Mouse (Mus musculus) MN1 (cell line): Measurements from ENCODE around the gene Scap.
"Not testable (repeated sequence)": the region's sequence is repeated elsewhere in the genome, so short reads cannot be mapped to it uniquely, and the experiment has no call there.

Experiments used
- DNase-seq: peaks from one replicate; pipeline ENCODE4 v3.0.0-alpha.2; 2016; ENCODE audit warnings: low spot score

Gene Scap

DNA sequence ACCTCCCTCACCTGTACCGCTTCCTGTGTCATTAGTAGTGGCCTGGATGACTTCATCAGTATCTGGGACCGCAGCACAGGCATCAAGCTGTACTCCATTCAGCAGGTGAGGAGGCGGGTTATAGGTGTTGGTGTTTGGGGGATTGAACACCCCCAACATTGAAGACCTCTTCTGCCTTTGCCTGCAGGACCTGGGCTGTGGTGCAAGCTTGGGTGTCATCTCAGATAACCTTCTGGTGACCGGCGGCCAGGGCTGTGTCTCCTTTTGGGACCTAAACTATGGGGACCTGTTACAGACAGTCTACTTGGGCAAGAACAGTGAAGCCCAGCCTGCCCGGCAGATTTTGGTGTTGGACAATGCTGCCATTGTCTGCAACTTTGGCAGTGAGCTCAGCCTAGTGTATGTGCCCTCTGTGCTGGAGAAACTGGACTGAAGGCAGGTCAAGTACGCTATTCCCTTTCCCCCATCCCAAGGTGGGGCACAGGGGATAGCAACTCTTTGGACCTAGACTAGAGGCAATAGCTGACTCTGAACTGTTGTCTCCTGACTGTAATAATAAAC, 51.4 kb downstream of the Scap start:
- no peak for DNase-seq

DNA sequence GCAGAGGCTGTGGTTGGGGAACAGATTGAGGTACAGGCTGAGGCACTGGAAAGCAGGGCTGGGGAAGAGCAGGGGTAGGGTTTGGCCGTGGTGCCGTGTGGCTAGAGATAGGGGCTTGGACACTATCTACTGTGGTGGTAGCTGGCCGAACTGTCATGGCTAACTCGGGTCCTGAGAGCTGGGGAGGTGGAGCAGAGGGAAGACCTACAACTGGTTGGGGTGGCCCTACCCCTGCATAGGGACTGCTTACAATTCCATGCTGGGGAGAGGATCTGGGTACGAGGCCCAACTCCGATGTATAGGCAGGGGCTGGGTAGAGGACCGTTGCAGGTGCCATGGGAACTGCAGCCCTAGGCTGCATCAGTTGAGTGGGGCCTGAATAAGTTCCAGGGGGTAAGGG, 54.9 kb downstream of the Scap start:
- no peak for DNase-seq

DNA sequence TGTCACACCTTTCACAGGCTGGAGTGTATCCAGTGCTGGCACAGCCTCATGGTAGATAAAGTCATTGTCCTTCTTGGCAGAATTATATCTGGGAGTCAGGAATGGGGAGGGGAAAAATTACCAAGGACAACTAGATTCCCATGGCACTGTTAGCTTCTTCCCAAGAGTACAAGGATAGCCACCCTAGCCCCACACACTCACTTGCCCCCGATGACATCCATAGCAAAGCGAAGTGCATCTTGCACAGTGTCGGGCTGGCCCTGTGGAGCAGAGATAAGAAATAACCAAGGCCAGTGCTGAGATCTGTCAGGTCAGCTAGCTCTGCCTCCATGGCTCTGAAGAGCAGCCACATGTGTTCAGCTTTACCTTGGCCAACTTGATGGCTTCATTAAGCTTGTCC, 57.8 kb downstream of the Scap start:
- DNase-seq: no peak

DNA sequence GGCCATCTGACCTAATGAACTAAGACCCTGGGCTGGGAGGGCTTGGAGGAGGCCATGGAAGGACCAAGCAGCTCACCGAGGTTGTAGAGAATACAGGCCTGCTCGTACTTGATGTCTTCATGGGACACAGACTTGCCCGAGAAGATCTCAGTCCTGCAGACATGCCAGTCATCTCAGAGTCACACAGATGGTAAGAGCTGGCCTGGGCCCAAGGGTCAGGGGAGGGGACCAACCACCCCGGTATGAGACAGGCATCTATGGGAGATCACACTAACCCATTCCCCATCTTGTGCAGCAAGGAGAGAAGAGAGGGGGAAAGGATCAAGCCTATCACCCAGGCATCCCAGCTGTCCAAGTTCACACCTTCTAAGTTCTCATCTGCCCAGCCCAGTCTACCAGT, 60.2 kb downstream of the Scap start:
- no peak for DNase-seq

DNA sequence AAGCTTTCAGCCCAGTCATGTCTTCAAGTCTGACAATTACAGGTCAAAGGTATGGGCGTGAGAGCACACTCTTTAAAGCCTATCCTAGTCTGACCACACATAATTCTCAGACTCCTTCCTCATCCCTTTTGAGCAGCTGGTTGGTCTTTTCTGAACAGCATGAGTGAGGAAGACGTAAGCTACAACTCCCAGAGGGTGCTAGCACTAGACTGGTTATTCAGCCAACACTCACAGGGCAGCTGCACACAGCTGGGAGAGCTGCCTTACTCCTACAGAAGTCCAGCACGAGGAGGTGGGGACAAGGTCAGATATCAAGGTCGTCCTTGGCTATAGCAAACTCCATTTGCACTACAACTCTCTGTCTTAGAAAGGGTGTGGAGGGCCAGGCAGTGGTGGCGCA, 67.6 kb downstream of the Scap start:
- DNase-seq: no peak

DNA sequence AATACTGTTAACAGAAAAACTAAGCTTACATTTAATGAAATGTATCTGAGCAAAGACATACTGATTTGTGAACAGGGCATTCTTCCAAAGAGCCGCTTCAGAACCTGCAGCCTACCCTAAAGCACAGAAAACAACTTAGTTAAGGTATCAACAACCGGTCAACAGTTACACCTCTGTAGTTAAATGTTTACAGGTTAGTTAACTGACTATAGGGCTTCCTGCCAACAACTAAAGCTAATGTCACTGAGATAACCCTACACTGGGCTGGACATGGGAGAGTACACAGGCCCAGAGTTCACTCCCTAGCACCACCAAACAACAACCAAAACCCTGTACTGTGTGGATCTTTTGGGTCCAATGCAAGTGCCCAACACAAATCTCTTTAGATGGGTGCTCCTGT, 69.6 kb downstream of the Scap start:
- no peak for DNase-seq

DNA sequence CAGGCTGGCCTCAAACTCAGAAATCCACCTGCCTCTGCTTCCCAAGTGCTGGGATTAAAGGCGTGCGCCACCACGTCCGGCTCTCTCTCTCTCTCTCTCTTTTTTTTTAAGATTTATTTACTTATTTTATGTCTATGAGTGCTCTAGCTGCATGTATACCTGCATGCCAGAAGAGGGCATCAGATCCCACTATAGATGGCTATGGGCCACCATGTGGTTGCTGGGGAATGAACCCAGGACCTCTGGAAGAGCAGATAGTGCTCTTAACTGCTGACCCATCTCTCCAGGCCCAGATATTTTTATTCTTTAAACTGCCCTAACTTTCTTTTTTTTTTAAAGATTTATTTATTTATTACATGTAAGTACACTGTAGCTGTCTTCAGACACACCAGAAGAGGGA, 70.2 kb downstream of the Scap start:
- not testable (repeated sequence) for DNase-seq

DNA sequence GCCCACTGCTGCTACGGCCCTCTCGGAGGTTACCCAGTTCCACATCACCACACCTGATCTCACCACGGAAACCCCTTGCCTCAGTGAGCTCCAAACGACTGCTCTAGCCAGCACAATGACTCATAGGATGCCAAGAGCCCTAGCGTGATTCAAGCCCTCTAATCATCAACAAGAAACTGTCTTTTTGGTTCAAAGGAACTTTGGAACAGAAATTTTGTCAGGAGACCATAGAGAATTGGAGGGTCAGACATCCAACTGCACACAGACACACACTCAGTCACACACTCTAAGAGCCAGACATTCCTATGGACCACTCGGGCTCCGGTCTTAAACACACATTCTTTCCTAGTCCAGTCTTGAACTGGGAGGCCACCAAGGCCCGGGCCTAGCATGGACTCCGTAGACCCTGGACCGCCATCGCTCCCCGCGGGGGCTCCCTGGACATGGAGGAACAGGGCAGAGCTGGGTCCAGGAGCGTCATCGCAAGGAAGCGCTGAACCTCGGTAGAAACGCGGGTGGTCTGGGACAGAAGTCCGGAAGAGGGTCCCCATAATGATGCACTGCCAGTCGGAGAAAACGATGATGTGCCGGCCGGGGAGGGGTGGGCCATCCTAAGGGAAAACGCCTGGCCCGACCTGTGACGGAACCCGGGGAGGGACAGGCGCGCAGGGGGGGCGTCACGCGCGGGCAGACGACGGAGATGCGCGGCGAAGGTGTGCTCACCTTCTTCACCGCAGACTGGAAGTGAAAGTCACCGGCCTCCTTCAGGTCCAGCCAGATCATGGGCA, 74.4 kb downstream of the Scap start:
- DNase-seq: peak; percentile 49

DNA sequence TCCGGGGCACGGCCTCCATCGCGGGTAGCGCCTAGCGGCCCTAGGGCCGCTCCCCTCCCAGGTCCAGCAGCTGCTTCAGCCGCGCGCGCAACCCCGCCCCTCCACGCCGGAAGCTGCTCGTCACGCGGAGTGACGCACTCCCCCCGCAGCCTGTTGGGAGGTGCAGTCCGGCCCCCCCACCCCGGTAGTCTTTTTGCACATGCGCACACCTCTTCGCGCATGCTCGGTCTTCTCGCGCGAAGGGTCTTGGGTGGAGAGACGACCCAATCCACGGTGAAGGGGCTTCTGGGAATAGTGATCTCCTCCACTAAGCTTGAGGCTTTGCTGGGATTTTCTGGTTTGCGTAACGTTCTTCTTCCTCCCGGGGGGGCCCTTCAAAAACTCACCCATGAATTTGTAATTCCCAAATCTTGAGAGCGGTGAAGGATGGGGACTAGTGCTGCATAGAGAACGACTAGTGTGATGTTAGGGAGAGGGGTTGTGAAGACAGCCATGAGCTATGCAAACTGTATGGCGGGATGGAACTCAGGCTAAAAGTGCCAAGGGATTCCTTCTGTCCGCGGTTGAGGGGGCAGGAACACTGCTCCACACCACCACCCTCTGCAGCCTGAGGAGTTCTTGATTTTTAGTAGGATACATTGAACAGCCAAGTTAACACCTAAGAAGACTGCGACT, 75.1 kb downstream of the Scap start, which contains the start of gene Ptpn23:
TSS of gene Ptpn23 (minus strand) at position 115 of the 675 bp plus-strand sequence.
- peak; percentile 96 for DNase-seq

DNA sequence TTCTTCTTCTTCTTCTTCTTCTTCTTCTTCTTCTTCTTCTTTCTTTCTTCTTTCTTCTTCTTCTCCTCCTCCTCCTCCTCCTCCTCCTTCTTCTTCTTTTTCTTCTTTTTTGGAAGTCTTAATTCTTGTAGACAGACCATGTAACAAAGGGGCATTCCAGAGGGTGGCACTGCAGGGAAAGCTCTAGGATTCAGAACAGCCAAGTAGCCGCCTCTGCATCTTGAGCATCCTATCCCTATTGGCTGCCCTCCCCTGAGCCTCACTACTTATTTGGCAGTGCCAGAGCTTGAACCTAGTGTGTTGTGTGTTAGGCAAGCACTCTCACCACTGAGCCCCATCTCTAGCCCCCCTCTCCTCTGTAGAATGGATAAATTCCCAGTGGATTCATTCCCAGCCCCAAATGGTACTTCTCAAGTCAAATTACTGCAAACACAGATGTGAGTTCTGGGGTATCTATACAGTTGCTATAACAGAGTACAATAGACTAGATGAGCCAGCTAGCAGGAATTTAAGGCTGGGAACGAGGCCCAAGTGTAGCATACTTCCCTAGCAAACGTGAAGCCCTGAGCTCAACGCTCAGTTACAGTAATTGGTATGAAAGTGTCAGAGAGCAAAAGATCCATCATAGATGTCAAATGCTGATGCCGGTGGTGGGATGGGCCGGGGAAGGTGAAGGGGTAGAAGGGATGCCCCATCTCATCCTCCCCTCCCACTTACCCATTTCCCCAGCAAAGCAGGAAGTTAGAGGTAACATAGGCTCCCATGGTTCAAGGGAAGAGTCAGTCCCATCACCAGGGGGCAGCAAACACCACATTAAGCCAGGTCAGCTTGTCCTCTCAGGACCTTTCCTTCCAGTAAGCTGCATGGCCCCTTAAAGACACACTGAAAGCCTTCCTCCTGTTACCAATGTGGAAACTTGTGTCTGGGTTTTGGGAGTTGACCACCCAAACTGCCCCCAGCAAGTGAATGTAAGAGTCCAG, 78.1 kb downstream of the Scap start:
- DNase-seq: peak; percentile 85

DNA sequence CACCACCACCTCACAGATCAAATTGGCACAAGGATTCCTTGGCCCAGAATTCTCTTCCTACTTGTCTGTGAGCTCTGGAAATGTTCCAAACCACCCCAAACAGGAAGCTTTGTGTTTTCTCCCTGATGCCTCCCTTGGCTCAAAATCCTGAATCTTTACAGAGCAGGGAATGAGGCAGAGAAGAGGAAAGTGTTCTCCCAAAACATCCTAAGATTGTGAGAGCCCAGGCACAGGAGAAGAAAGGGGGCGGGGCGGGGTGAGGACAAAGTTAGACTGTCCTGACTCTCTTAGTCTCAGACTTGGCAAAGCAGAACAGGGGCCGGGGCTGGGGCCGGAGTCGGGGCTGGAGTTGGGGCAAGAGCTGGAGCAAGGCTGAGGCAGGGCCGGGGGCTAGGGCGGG, 79.8 kb downstream of the Scap start:
- DNase-seq: no peak

DNA sequence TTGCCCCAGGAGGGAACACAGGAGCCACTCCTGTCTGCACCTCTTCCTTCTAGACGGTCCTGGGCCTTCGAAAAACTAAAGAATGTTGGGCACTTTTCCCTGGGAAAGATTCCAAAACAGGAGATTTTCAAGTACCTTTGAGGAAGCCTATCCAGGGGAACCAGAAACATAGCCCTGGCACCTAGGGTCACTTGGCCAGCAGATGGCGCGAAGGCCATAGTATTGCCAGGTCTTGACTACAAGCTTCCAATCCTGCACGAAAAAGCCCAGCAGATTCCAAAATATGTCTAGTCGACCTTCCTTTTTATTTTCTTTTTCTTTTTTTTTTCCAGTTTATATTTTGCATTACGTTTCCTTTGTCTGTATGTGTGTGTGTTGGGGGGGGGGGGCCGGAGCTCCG, 80.7 kb downstream of the Scap start:
- peak; percentile 65 for DNase-seq

DNA sequence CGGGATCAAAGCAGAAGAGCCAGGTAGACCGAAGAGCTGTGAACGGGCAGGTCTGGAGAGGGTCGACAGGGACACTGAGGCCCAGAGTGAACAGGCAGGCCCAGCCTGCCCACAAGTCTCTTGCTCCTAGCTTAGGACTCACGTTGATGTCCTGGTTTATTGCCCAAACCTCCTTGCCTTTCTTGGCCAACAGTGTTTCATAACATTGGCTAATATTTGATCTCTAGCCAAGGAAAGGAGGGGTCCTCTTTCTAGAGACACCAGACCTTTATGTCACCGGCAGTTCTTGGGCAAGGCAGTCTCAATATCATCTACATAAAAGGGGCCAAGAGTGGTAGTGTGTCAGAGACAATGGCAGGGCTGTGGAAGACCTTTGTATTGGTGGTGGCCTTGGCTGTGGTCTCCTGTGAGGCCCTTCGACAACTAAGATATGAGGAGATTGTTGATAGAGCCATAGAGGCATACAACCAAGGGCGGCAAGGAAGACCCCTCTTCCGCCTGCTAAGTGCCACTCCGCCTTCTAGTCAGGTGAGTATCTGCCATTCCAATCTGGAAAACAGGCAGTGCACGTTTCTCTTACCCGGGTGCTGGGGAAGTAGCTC, 86.5 kb downstream of the Scap start, which contains the start of gene Ngp:
TSS of gene Ngp (plus strand) at position 237 of the 602 bp plus-strand sequence.
- DNase-seq: no peak

DNA sequence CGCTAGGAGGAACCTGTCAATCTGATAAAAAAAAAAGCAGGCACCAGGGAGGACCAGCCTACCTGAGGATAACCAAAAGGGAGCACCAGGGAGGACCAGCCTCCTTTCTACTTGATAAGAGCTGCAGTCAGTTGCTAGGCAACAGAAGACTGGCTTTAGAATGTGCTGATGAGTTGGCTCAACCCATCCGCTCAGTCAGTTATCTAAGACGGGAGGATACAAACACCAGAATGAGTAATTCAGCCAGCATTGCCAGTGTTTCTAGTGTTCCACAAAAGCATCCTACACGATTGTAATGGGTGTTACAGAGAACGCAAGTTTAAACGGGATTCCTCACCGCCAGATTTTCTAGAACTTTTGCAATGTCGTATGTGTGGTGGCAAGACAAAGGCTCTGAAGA, 98.2 kb downstream of the Scap start:
- DNase-seq: no peak

DNA sequence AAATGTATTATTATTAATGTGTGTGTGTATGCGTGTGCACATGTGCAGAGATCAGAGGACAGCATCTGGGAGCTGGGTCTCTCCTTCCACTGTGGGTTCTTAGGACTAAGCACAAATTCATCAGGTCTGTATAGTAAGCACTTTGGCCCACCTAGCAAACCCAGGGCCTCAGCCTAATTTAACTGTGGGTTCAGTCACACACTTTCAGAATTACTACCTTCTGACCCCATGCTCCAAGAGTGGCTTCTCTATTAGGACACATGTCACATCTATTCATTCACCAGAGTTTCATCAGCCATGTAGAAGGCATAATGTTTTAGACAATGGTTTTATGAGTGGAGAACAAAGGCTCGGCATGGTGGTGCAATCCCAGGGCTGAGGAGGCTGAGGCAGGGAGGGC, 100.0 kb downstream of the Scap start:
- DNase-seq: no peak
